Mouse (Mus musculus) T-cell, adult 66 days (primary cell): ENCODE results near the gene Tnfrsf23. TPM values are rescaled to one million over a fixed set of nuclear protein-coding genes. Genes with fewer than 3 reads are reported as not detected.

Experiments
- total RNA-seq, 2 experiments: library from RNA; stranded (reverse); gene quantifications; 3 replicates in 1 of 2; 4 replicates in 1 of 2; pipeline ENCODE4 v1.2.4; 2023

Tnfrsf23 gene
- 1 to 10 TPM; 2.7 to 3.2 TPM for total RNA-seq

DNA sequence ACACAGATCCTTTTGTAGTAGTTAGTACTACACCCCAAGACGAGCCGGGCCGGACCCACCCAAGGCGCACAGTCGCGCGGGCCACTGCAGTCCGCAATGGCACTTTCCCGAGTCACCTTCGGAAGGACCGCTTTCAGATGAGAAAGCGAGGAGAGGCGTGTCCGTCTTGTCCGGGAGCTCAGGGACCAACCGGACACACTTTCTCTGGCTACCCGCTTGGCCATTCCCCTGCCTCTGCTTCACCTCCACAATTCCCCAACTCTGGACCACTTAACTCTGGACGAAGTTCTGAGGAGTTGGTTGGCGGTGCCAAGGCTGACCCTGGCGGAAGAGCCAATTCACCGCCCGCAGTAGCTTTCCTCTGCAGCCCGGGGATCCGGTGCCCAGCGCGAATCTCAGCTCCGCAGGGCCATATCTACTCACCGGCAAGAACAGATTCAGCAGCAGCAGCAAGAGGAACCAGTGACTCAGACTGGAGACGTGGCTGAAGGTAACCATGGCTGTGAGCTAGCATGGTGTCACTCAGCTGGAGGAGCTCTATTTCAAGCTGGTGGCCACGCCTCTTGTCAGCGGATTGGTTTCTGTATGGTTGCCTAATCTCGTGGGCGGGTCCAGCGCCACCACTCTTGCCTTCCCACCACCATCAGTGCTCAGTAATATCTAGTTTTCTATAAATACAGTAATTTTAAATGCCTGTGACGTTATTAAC lies at the start of gene Tnfrsf23:
TSS of gene Tnfrsf23 (minus strand) at position 514 of the 709 bp plus-strand sequence.

DNA sequence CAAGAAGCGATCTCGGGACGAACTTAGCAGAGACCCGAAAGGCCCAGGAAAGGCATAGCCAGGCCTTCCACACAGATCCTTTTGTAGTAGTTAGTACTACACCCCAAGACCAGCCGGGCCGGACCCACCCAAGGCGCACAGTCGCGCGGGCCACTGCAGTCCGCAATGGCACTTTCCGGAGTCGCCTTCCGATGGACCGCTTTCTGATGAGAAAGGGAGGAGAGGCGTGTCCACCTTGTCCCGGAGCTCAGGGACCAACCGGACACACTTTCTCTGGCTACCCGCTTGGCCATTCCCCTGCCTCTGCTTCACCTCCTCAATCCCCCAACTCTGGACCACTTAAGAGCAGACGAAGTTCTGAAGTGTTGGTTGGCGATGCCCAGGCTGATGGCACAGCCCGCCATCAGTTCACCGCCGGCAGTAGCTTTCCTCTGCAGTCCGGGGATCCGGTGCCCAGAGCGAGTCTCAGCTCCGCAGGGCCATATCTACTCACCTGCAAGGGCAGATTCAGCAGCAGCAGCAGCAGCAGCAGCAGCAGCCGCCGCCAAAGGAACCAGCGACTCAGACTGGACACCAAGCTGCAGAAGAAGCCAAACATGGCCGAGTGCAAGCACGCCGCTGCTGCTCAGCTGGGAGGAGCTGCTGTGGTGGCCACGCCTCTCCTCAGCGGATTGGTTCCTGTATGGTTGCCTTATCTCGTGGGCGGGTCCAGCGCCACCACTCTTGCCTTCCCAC lies 36.5 kb downstream of the Tnfrsf23 start, which contains the start of gene Tnfrsf22:
TSS of gene Tnfrsf22 (minus strand) at position 628 of the 735 bp plus-strand sequence.

DNA sequence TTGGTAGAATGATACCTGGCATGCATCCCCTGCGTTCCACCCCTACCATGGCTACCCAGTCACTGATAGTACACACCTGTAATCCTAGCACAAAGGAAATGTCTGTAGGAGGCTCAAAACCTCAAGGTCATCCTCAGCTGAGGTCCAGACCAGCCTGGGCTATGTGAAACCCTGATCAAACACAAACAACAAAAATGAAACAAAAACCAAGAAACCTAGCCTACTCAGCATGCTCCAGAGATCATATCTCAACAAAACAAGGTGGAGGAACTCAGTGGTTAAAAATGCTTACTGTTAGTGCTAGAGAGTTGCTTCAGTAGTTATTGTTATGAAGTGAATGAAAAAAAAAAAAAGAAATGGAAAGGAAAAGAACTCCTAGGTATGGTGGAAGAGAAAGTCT lies 57.1 kb downstream of the Tnfrsf23 start, which contains the start of gene Tnfrsf26:
TSS of gene Tnfrsf26 (minus strand) at position 183 of the 400 bp plus-strand sequence.

Other genes starting within 250 kb of the Tnfrsf23 start
- 1 to 10 TPM; 2.7 to 2.8 TPM for gene Cdkn1c, start 224.8 kb downstream of the Tnfrsf23 start, total RNA-seq
- gene Slc22a18, start 212.1 kb downstream of the Tnfrsf23 start, total RNA-seq: not detected
- not detected for gene Phlda2, start 182.7 kb downstream of the Tnfrsf23 start, total RNA-seq
- gene Nap1l4, start 136.8 kb downstream of the Tnfrsf23 start, total RNA-seq: 100 to 1,000 TPM; 206 to 216 TPM
- 10 to 100 TPM; 62.6 to 64.4 TPM for gene Cars, start 85.8 kb downstream of the Tnfrsf23 start, total RNA-seq
- 10 to 100 TPM; 28.2 to 33.1 TPM for gene Tnfrsf26, start 57.1 kb downstream of the Tnfrsf23 start, total RNA-seq
- gene Tnfrsf22, start 36.2 kb downstream of the Tnfrsf23 start, total RNA-seq: 10 to 100 TPM; 15.1 to 22.9 TPM
- gene Osbpl5, start 71.1 kb upstream of the Tnfrsf23 start, total RNA-seq: 10 to 100 TPM; 40.1 to 45.0 TPM
- not detected for gene Mrgprg, start 81.1 kb upstream of the Tnfrsf23 start, total RNA-seq
- 1 to 10 TPM; 1.1 TPM for gene Mrgpre, start 98.6 kb upstream of the Tnfrsf23 start, total RNA-seq
- gene Nadsyn1, start 137.0 kb upstream of the Tnfrsf23 start, total RNA-seq: 10 to 100 TPM; 11.0 to 16.2 TPM
- 10 to 100 TPM; 34.3 to 35.2 TPM for gene Dhcr7, start 137.3 kb upstream of the Tnfrsf23 start, total RNA-seq
- gene Gm498, start 181.0 kb upstream of the Tnfrsf23 start, total RNA-seq: not detected